Mouse (Mus musculus) liver, embryonic 13.5 days (tissue): ENCODE data around the gene Scrt2. TPM values are rescaled to one million over a fixed set of nuclear protein-coding genes. Genes with fewer than 3 reads are reported as not detected.
A peak's percentile ranks its signal among the peaks of the same experiment; 100 is the strongest.

Source experiments
- ATAC-seq: fragments of 200-750 bp; cut with Nextera tagmentation; 2 replicates; pipeline ENCODE4 v1.8.0; 2017; ENCODE audit warnings: low read depth, mild to moderate bottlenecking, moderate number of reproducible peaks, moderate library complexity
- DNase-seq: peaks from one replicate; pipeline ENCODE4 v3.0.0; 2022
- H3K27ac ChIP-seq: fragments of 300-500 bp; sonication (generic); 2 replicates; pipeline ENCODE4 v1.5.1; 2015; ENCODE audit warnings: moderate library complexity, mild to moderate bottlenecking, inconsistent platforms
- H3K27me3 ChIP-seq: fragments of 300-500 bp; sonication (generic); 2 replicates; pipeline ENCODE4 v1.6.1; 2015; ENCODE audit warnings: mild to moderate bottlenecking, inconsistent platforms
- H3K36me3 ChIP-seq: fragments of 300-500 bp; sonication (generic); 2 replicates; pipeline ENCODE4 v1.6.1; 2015; ENCODE audit warnings: mild to moderate bottlenecking, inconsistent platforms
- H3K4me1 ChIP-seq: fragments of 300-500 bp; sonication (generic); replicated peaks from 2 replicates; pipeline ENCODE4 v1.6.1; 2015; ENCODE audit warnings: inconsistent platforms
- H3K4me2 ChIP-seq: fragments of 300-500 bp; sonication (generic); 2 replicates; pipeline ENCODE4 v1.6.1; 2015; ENCODE audit warnings: inconsistent platforms, mild to moderate bottlenecking, moderate library complexity
- H3K4me3 ChIP-seq: fragments of 300-500 bp; sonication (generic); replicated peaks from 2 replicates; pipeline ENCODE4 v1.5.1; 2015; ENCODE audit warnings: mild to moderate bottlenecking, inconsistent platforms
- H3K9ac ChIP-seq: fragments of 300-500 bp; sonication (generic); 2 replicates; pipeline ENCODE4 v1.6.1; 2015; ENCODE audit warnings: mild to moderate bottlenecking, inconsistent platforms
- H3K9me3 ChIP-seq: fragments of 300-500 bp; sonication (generic); replicated peaks from 2 replicates; pipeline ENCODE4 v1.6.1; 2016; ENCODE audit warnings: inconsistent platforms
- WGBS: fragments of 180-500 bp; shearing (Covaris S2); methylation state at CpG from one replicate; pipeline ENCODE4 v1.1.7; 2015; ENCODE audit not compliant: insufficient replicate concordance; 5-methylcytosine and 5-hydroxymethylcytosine counted together
- polyA plus RNA-seq: library from polyadenylated mRNA; unstranded; fragments of >200 nt; fragmentation: Nextera tagmentation; extraction: Ambion mirVana; gene quantifications from 2 replicates; pipeline ENCODE4 v1.2.1, GENCODE M21; 2015

Gene Scrt2
- polyA plus RNA-seq, 1 experiment from 2014 or later = not detected

DNA sequence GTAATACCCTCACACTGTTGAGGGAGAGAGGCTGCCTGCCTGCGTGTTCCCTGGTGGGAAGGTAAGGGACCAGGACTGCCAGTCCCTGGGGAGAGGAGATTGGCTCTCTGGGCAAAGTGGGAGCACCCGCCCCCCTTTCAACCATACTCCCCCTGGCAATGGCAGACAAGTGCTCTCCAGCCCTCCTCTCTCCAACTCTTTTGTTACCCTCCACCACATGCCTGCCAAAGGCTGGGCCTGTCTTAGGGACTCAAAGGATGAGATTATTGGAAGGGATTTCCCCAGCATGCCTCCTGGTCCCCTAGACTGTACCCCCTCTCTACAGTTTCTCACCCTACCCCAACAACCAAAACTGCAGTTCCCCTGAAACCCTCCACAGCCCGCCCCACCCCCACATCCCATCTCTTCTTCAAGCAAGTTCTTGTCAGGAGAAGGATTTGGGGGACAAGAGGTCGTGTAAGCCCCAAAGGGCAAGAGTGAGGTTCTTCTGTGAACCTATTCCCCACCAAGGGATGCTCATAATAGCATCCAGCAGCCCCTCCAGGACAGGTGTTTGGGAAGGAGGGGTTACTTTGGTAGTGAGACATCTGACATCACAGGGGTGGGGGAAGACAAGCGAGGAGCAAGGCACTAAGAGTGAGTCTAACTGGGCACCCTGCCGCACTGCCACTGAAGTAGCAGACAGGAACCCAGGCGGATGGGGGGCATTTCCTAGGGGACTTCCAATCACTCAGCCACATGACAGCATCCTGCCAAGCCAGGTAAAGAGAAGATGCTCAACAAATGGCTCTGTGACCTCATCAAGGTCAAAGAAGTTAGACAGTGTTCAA, 1.3 kb downstream of the Scrt2 start:
- Histone ChIP-seq H3K4me3 (no peak overlapping the region), H3K27ac (no peak overlapping the region), H3K4me2 (peak overlapping the region; percentile 46; the same call in 1 of the 2 replicates), H3K4me1 (peaks cover 5% of the 10 kb centered on the region; the same call in 1 of the 2 replicates), H3K9ac (no peak overlapping the region), H3K27me3 (peaks cover 88% of the 10 kb centered on the region), H3K36me3 (no peaks in the 10 kb centered on the region), H3K9me3 (no peaks in the 10 kb centered on the region)
- no peak for ATAC-seq
- DNase-seq = no peak
- 19% methylated on average over 7 of the region's 7 CpGs for WGBS

DNA sequence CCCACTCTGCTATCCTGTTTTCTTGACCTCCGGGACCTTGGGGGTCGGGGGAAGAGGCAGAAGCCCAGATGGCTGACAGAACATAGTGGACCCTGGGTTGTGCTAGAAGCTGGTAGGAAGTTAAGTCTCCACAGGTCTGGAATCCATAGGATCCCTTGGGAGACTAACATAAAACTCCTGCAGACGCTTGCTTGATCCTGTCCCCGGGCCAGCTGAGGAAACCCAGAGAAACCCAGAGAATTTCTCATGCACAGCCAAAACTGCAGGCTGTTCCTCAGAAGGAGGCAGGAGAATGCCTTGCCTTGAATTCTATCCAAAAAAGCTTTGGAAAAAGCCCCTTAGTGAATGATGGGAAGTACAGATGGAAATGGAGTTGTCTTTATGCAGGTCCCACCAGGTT, 2.1 kb downstream of the Scrt2 start:
- ATAC-seq (no peak), DNase-seq (no peak)
- Histone ChIP-seq H3K9me3 (no peaks in the 10 kb centered on the region), H3K9ac (no peak overlapping the region), H3K27me3 (peaks cover 82% of the 10 kb centered on the region), H3K27ac (no peak overlapping the region), H3K4me2 (no peak overlapping the region), H3K4me3 (no peak overlapping the region), H3K4me1 (peaks cover 5% of the 10 kb centered on the region; the same call in 1 of the 2 replicates), H3K36me3 (no peaks in the 10 kb centered on the region)
- WGBS = 44% methylated on average over 4 of the region's 4 CpGs

DNA sequence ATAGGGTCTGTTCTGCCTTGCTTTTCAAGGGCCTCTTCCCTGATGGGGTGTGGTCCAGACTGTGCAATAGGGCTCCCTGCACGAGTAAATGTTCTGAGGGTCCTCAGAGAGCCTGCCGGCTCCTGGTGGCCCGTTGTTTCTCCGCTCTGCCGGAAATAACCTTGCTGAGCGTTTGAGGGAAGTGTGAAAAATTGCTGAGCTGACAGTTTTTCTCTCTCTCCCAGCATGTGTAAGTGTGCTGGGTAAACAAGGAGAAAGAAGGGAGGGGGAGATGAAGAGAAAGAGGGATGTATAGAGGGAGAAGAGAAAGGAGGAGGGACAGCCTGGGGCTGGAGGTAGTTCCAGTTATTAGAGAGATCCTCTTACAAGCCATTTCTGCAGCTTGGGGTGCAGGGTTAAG, 3.0 kb downstream of the Scrt2 start:
- Histone ChIP-seq H3K9ac (no peak overlapping the region), H3K27me3 (peaks cover 78% of the 10 kb centered on the region), H3K27ac (no peak overlapping the region), H3K4me3 (no peak overlapping the region), H3K4me2 (no peak overlapping the region), H3K9me3 (no peaks in the 10 kb centered on the region), H3K4me1 (peaks cover 5% of the 10 kb centered on the region; the same call in 1 of the 2 replicates), H3K36me3 (no peaks in the 10 kb centered on the region)
- DNase-seq (no peak), ATAC-seq (no peak)
- 58% methylated on average over 6 of the region's 6 CpGs for WGBS

DNA sequence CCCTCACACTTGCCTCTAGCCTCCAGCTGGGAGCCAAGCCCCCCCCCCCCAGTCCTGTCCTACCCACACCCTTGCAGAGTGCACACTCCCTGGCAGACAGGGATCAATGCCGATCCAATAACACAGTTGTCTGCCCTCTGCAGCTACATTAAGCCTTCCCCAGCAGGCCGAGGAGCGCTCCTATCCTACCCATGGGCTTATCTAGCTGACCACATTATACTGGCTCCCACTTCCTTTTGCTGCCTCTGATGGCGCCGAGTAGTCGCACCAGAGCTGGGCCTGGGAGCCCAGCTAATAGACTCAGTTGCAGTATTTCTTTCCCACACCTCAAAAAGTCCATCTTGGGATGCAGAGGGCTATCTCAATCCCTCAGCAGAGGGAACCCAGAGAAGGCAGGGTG, 4.1 kb downstream of the Scrt2 start:
- no peak overlapping the region for H3K4me2 ChIP-seq
- H3K27me3 ChIP-seq = peaks cover 78% of the 10 kb centered on the region
- no peak overlapping the region for H3K9ac ChIP-seq
- WGBS = 17% methylated on average over 6 of the region's 6 CpGs
- DNase-seq (no peak), ATAC-seq (no peak)
- H3K9me3 ChIP-seq = no peaks in the 10 kb centered on the region
- H3K4me1 ChIP-seq = peaks cover 5% of the 10 kb centered on the region; the same call in 1 of the 2 replicates
- no peak overlapping the region for H3K27ac ChIP-seq
- H3K36me3 ChIP-seq = no peaks in the 10 kb centered on the region
- H3K4me3 ChIP-seq = no peak overlapping the region

DNA sequence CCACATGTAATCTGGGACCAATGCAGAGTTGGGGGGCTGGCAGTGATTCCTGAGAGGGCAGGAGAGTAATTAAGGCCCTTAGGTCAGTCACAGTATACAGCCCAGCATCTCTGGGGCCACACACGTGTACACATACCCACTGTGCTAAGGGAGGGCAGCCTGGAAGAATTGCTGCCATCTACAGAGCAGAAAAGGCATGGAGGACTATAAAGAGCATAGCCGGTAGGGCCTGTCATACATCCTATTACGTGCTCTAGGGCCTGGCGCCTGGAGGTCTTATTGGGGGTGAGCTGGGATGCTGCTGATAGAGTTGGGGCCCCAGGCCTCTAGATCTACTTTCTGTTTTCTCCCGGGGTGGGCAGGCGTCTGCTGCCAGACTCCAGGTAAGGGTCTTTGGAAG, 5.1 kb downstream of the Scrt2 start:
- Histone ChIP-seq H3K4me2 (no peak overlapping the region), H3K9me3 (no peaks in the 10 kb centered on the region), H3K4me3 (no peak overlapping the region), H3K27ac (no peak overlapping the region), H3K9ac (no peak overlapping the region), H3K4me1 (peaks cover 5% of the 10 kb centered on the region; the same call in 1 of the 2 replicates), H3K36me3 (no peaks in the 10 kb centered on the region), H3K27me3 (peaks cover 78% of the 10 kb centered on the region)
- ATAC-seq (no peak), DNase-seq (no peak)
- WGBS = 58% methylated on average over 6 of the region's 6 CpGs

DNA sequence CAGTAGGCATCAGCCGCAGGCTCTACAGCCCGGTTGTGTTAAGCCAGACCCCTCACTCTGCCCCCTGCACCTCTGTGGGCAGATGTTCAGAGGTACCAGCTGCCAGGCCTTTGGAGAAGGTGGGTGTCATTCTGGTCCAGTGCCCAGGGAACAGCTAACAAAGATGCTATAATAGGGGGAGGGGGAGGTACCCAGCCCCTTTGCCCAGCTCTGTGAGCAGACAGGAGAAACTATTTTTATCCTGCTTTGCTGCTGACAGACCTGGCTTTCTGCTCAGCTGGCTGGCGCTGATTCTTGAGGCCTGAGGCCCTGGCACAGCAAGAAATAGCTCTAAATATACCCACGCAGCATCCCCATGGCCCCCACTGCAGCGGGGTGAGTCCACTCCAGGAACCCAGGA, 5.8 kb downstream of the Scrt2 start:
- no peaks in the 10 kb centered on the region for H3K9me3 ChIP-seq
- H3K36me3 ChIP-seq = no peaks in the 10 kb centered on the region
- no peak overlapping the region for H3K4me3 ChIP-seq
- no peak overlapping the region for H3K4me2 ChIP-seq
- ATAC-seq = no peak
- H3K27me3 ChIP-seq = peaks cover 78% of the 10 kb centered on the region
- no peak for DNase-seq
- H3K4me1 ChIP-seq = peaks cover under 1% of the 10 kb centered on the region; the same call in 1 of the 2 replicates
- 58% methylated on average over 5 of the region's 5 CpGs for WGBS
- no peak overlapping the region for H3K27ac ChIP-seq
- no peak overlapping the region for H3K9ac ChIP-seq

DNA sequence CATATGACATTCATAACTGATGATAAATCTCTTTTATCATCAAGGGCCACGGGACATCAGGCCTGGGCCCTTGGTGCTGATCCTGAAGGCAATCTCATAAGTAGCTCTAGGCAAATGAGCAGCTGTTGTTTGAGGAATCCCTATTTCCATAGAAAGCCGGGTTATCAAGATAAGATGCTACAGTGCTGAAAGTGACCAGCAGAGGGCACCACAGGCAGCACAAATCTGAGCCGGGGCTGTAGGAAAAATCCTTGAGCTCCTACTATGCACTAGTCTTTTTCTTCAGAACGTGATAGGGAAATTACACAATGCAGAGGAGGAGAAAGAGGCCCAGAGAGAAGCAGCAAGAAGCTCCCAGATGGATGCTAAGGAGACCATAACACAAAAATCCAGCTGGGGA, 7.7 kb downstream of the Scrt2 start:
- H3K27ac ChIP-seq = no peak overlapping the region
- no peak overlapping the region for H3K4me3 ChIP-seq
- H3K27me3 ChIP-seq = peaks cover 78% of the 10 kb centered on the region
- ATAC-seq = no peak
- H3K9me3 ChIP-seq = no peaks in the 10 kb centered on the region
- no peak overlapping the region for H3K4me2 ChIP-seq
- H3K4me1 ChIP-seq = peaks cover 7% of the 10 kb centered on the region
- DNase-seq = no peak
- no peaks in the 10 kb centered on the region for H3K36me3 ChIP-seq
- H3K9ac ChIP-seq = no peak overlapping the region
- 7% methylated on average over 4 of the region's 4 CpGs for WGBS

DNA sequence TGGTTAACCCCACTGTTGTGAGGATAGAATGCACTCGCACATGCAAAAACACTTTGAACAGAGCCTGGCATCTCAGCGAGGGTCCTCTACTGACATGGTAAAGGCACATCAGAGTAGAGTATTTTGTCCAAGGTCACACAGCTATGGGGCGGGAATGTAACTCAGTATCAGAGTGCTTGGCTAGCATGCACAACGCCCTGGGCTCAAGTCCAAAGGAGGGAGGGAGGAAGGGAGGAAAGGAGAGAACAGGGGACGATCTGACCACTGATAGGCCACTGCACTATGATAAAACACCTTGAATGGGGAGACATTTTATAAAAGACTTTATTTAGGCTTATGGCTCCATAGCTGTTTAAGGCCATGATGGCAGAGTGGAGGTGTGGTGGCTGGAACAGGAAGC, 8.3 kb downstream of the Scrt2 start:
- no peak overlapping the region for H3K4me2 ChIP-seq
- no peak overlapping the region for H3K4me3 ChIP-seq
- ATAC-seq = no peak
- peaks cover 7% of the 10 kb centered on the region for H3K4me1 ChIP-seq
- H3K27me3 ChIP-seq = peaks cover 78% of the 10 kb centered on the region
- no peak for DNase-seq
- no peaks in the 10 kb centered on the region for H3K36me3 ChIP-seq
- 59% methylated on average over 5 of the region's 5 CpGs for WGBS
- no peak overlapping the region for H3K9ac ChIP-seq
- H3K9me3 ChIP-seq = no peaks in the 10 kb centered on the region
- H3K27ac ChIP-seq = no peak overlapping the region

DNA sequence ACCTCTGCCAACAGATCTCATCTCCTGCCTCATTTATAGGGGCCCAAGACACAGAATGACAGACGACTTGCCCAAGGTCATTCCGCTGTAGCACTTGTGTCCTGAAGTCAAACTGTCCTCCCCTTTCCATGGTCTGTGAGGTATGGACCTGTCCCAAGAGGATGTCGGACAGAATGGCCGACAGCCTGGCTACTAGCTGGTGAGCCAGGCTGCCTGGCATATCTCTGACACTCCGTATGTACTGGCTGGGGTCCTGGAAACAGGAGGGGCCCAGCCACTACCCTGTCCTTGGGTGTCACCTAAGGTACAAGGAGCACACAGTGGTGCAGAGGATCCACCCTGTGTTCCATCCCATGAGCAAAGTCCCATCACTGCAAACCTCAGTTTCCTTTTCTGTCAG, 9.2 kb downstream of the Scrt2 start:
- no peak for DNase-seq
- Histone ChIP-seq H3K36me3 (no peaks in the 10 kb centered on the region), H3K4me2 (no peak overlapping the region), H3K9ac (no peak overlapping the region), H3K27ac (no peak overlapping the region), H3K27me3 (peaks cover 78% of the 10 kb centered on the region), H3K4me1 (peaks cover 12% of the 10 kb centered on the region), H3K9me3 (no peaks in the 10 kb centered on the region), H3K4me3 (no peak overlapping the region)
- ATAC-seq = no peak
- 75% methylated on average over 5 of the region's 5 CpGs for WGBS

DNA sequence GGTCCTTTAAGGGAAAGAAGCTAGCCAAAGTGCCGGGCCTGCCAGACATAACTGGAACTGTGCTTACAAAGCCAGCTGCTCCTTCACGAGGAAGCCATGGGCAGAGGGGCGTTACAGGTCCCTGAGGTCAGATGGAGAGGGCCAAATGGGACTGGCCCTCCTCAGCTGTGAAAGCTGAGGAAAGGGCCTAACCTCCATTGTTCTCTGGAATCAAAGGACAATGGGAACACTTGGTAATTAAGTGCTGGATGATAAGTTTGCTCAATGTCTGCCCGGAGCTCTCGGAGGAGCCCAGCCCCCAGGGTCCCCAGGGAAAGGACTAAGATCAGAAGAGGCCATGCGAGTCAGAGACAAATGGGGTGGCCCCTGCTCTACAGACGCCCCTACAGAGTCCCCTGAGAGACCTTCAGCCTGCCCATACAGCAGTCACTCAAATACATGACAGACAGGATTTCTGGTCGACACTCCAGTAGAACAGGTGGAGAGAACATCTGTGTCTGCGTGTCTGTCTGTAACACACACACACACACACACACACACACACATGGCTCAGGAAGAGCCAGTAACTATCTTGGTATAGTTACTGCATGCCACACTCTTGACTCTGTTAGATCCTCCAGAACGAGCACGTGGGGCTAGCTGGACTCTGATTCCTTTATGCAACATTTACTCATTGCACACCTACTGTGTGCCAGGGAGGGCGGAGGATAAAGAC, 10.2 kb downstream of the Scrt2 start:
- 34% methylated on average over 12 of the region's 12 CpGs for WGBS
- H3K27ac ChIP-seq = no peak overlapping the region
- H3K9ac ChIP-seq = no peak overlapping the region
- no peak overlapping the region for H3K4me3 ChIP-seq
- DNase-seq (no peak), ATAC-seq (no peak)
- H3K36me3 ChIP-seq = no peaks in the 10 kb centered on the region
- H3K9me3 ChIP-seq = no peaks in the 10 kb centered on the region
- H3K4me2 ChIP-seq = no peak overlapping the region
- peaks cover 12% of the 10 kb centered on the region for H3K4me1 ChIP-seq
- peaks cover 86% of the 10 kb centered on the region for H3K27me3 ChIP-seq

DNA sequence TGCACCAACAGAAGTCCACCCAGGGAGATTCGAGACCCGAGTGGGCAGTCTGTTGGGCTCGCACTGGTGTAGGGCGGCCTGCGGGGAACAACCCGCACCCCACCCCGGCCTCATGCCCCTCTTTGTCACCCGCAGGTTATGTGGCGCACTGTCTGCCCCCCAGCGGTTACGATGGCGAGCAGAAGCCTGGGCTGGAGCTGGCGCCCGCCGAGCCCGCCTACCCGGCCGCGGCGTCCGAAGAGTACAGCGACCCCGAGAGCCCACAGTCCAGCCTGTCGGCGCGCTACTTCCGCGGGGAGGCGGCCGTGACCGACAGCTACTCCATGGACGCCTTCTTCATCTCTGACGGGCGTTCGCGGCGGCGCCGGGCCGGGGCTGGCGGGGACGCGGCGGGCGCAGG, 11.6 kb downstream of the Scrt2 start:
- H3K27me3 ChIP-seq = peaks cover 93% of the 10 kb centered on the region
- no peaks in the 10 kb centered on the region for H3K9me3 ChIP-seq
- H3K9ac ChIP-seq = no peak overlapping the region
- no peak for ATAC-seq
- 5% methylated on average over 44 of the region's 45 CpGs for WGBS
- no peak overlapping the region for H3K27ac ChIP-seq
- no peaks in the 10 kb centered on the region for H3K36me3 ChIP-seq
- H3K4me1 ChIP-seq = peaks cover 12% of the 10 kb centered on the region
- DNase-seq = no peak
- H3K4me2 ChIP-seq = peak overlapping the region; percentile 55
- peak overlapping the region; percentile 46 for H3K4me3 ChIP-seq
